Mouse (Mus musculus) E14TG2a.4 (cell line): ENCODE measurements around the gene Dnah2.
"Not testable (repeated sequence)": the region's sequence is repeated elsewhere in the genome, so short reads cannot be mapped to it uniquely, and the experiment has no call there.

ENCODE experiments used
- H3K27me3 ChIP-seq: 2 replicates; pipeline ENCODE4 v1.6.1; 2014; ENCODE audit warnings: low read length, control low read depth; ENCODE audit not compliant: insufficient read depth
- H3K36me3 ChIP-seq: 2 replicates; pipeline ENCODE4 v1.6.1; 2014; ENCODE audit warnings: low read length, control low read depth; ENCODE audit not compliant: insufficient read depth
- H3K4me1 ChIP-seq: replicated peaks from 2 replicates; pipeline ENCODE4 v1.6.1; 2014; ENCODE audit warnings: low read depth, low read length, control low read depth
- H3K4me3 ChIP-seq: replicated peaks from 2 replicates; pipeline ENCODE4 v1.5.1; 2014; ENCODE audit warnings: mild to moderate bottlenecking, low read length
- H3K9me3 ChIP-seq: 2 replicates; pipeline ENCODE4 v1.6.1; 2014; ENCODE audit warnings: low read length, control low read depth
- CTCF ChIP-seq: conservative IDR thresholded peaks from 2 replicates; pipeline ENCODE4 v1.5.1; 2014; ENCODE audit warnings: low read length
- NANOG ChIP-seq: IDR thresholded peaks from 2 replicates; pipeline ENCODE4 v1.6.1; 2014; ENCODE audit warnings: borderline replicate concordance, low read length, mixed read lengths
- POU5F1 ChIP-seq: IDR thresholded peaks from 2 replicates; pipeline ENCODE4 v1.6.1; 2014; ENCODE audit warnings: low read length, borderline replicate concordance

Gene Dnah2

DNA sequence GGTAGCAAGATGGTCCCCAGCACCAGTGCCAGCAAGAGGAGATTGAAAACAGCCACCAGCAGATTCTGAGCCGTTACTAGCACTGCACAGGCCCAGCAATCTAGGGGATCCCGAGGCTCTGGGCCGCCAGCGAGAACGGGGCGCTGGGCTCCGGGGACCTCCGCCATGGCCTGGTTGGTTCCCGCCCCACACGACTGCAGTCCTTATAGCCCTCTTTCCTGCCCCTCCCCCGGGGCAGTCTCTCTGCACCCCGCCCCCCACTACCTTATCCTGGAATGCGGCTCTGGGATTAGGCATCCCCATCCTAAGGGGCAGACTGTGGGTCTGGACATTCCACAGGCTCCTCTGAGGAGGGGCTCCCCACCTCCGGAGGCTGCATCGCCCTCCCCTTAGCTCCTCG lies 150.9 kb downstream of the Dnah2 start, which contains the start of gene Tmem88:
Gene Tmem88, minus strand, starts transcription at position 176 of the 400 bp plus-strand sequence.
- Histone ChIP-seq H3K27me3 (0 out of 2 replicates have a peak, but pooled peaks cover 9% of the 10 kb centered on the region), H3K36me3 (peaks cover 33% of the 10 kb centered on the region), H3K9me3 (no peaks in the 10 kb centered on the region), H3K4me3 (peak within 1 kb of the TSS; percentile 88), H3K4me1 (peaks cover 62% of the 10 kb centered on the region)
- TF ChIP-seq POU5F1 = no peak
- TF ChIP-seq CTCF = no peak
- TF ChIP-seq NANOG = no peak

DNA sequence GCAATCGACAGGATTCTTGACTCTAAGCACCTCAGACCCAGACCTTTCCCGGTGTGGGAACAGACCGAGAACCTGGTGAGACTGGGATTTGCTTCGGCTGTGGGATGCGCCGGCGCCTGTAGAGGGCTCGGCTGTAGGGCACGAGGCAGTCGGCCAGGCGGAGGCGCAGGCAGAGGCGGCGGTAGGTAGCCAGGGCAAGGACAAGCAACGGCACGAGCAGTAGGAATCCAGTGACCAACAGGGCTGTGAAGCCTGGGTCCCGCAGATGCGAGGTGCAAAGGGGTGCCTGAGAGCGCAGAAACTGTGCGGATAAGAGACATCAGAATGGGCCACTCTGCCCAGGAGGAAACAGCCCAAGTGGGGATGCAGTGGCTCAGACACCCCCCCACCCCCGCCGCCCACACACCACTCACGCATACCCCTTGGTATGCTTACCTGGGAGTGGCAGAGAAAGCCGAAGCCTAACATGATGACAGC lies 151.3 kb downstream of the Dnah2 start:
- TF ChIP-seq NANOG (no peak), CTCF (no peak), POU5F1 (no peak)
- H3K4me3 ChIP-seq = peak overlapping the region; percentile 88
- H3K27me3 ChIP-seq = 0 out of 2 replicates have a peak, but pooled peaks cover 9% of the 10 kb centered on the region

DNA sequence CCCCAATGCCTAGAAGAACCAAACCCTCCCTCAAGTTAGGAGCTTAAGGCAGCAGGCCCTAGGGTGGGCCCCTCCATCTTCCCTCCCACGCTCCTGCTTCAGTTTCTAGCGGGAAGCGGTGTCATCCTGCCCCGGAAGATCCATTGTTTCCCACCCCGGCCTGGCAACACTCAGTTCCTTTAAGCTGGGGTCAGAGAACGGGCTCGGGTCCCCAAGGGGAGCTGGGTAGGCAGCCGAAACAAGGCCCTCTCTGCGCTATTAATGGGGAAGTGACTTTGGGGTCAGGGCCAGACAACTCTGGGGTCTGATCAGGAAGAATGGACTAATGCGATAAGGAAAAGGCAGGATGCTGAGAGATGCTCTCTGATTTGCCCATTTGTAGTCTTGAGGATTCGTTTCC lies 152.1 kb downstream of the Dnah2 start:
- no peak for TF ChIP-seq POU5F1
- TF ChIP-seq CTCF = no peak
- no peak for TF ChIP-seq NANOG
- 0 out of 2 replicates have a peak, but pooled peaks cover 9% of the 10 kb centered on the region for H3K27me3 ChIP-seq

More for the DNA sequence above, 151.3 kb downstream of the Dnah2 start:
- Histone ChIP-seq H3K36me3 (peaks cover 32% of the 10 kb centered on the region), H3K4me1 (peaks cover 62% of the 10 kb centered on the region), H3K9me3 (no peaks in the 10 kb centered on the region)

DNA sequence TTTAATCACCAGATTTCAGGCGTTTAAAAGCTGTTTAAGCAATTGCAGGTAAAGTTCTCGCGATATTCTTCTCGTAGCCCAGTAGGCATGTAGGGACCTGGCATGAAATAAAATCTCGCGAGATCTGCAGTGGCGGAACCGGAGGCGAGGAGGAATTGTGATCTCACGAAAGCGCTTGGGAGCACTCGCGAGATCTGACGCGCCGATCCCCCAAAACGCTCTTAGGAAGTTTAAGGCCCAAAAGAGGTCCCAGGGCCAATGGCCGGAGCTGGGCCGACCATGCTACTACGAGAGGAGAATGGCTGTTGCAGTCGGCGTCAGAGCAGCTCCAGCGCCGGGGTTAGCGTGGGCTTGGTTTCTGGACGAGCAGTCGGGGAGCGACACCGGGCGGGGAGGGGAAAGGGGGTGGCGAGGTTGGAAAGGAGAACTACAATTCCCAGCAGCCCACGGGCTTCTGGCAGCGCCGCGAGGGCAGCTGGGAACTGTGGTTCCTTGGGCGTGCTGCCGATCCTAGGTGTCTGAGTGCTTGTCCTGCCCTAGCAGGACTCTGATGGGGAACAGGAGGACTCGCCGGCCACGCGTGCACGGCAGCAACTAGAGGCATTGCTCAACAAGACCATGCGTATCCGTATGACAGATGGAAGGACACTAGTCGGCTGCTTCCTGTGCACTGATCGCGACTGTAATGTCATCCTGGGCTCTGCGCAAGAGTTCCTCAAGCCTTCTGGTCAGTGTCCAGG lies 153.1 kb downstream of the Dnah2 start:
- H3K27me3 ChIP-seq = 0 out of 2 replicates have a peak, but pooled peaks cover 9% of the 10 kb centered on the region
- H3K9me3 ChIP-seq = no peaks in the 10 kb centered on the region
- peaks cover 58% of the 10 kb centered on the region for H3K4me1 ChIP-seq
- TF ChIP-seq POU5F1 (no peak), NANOG (no peak), CTCF (no peak)
- H3K4me3 ChIP-seq = peak overlapping the region; percentile 88
- peaks cover 28% of the 10 kb centered on the region for H3K36me3 ChIP-seq

More for the DNA sequence above, 152.1 kb downstream of the Dnah2 start:
- Histone ChIP-seq H3K9me3 (no peaks in the 10 kb centered on the region), H3K4me3 (peak overlapping the region; percentile 88), H3K36me3 (peaks cover 31% of the 10 kb centered on the region), H3K4me1 (peaks cover 60% of the 10 kb centered on the region)

DNA sequence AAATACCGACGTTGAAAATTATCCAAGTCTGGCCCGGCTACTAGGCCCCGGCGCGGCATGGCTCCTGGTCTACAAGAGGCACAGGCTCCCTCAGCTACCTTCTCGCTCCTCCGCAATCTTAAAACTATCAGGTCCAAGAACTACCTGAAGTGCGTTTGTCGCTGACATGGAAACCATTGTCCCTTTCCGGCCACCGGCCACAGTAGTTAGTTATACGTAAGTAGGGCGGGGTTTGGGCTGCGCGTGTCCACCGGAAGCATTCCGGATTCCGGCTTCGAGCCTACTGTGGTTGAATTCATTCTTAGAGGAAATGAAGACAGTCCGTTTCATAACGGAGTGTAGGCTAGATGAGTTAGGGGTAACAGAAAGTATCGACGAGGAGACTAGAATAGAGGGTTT lies 153.7 kb downstream of the Dnah2 start, which contains the start of the genes Naa38 and Cyb5d1:
Gene Naa38, plus strand, starts transcription at position 253 of the 399 bp plus-strand sequence.
Gene Cyb5d1, minus strand, starts transcription at position 397 of the 399 bp plus-strand sequence.
- not testable (repeated sequence) for H3K9me3 ChIP-seq, H3K27me3 ChIP-seq
- peaks cover 56% of the 10 kb centered on the region for H3K4me1 ChIP-seq
- peaks cover 22% of the 10 kb centered on the region for H3K36me3 ChIP-seq
- H3K4me3 ChIP-seq = peak within 1 kb of the TSS; percentile 88

DNA sequence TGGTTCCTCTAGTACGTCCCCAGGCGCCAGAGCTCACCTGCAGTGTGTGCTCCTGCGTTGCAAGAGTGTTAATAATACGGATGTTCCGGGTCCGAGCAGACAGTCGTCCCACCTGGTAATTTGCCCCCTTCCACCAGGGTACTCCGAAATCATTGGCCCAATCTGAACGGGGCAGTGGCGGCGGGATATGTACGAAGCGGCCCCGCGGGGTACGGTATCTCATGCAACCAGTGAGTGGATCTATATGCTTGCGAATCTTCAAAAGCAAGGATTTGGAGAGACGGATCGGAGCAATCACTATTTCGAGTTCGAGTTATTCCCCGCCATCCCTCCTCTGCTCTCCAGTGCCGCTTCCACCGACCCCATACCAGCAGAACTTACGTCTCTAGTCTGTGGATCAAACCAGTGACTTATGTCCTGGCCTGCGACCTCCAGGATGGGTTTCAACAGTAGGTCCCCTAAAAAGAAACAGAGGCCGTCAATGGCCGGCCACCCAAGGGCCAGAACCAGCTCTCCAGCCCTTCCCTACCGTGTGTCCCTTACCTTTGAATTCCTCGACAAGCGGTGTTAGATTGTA lies 154.2 kb downstream of the Dnah2 start:
- peak overlapping the region; percentile 88 for H3K4me3 ChIP-seq
- peaks cover 58% of the 10 kb centered on the region for H3K4me1 ChIP-seq
- not testable (repeated sequence) for H3K9me3 ChIP-seq, H3K27me3 ChIP-seq
- peaks cover 19% of the 10 kb centered on the region for H3K36me3 ChIP-seq

DNA sequence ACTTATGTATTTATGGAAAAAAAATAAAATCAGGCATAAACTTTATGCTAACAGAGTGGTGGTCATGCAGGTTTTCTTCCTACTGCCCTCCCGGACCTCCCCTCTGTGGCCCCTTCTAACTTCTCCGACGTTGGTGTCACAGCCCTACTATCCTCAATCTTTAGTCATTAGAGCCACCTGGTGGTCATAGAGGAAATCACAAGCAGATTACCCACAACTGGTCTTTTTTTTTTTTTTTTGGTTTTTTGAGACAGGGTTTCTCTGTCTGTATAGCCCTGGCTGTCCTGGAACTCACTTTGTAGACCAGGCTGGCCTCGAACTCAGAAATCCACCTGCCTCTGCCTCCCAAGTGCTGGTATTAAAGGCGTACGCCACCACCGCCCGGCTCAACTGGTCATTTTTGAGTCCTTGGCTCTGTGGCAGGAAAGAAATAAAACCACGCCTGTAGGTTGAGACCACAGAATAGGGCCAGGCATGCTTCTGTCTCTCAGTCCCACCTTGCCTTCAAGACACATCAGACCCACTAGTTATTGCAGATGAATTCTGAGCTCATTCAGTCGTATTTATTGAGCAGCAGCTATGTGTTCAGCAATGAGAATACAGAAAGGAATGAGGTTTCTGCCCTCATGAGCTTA lies 158.4 kb downstream of the Dnah2 start:
- Histone ChIP-seq H3K27me3 (no peaks in the 10 kb centered on the region), H3K9me3 (no peaks in the 10 kb centered on the region), H3K4me3 (no peak overlapping the region), H3K4me1 (peaks cover 34% of the 10 kb centered on the region), H3K36me3 (peaks cover 24% of the 10 kb centered on the region)
- TF ChIP-seq NANOG = no peak
- peak; percentile 48 for TF ChIP-seq CTCF

DNA sequence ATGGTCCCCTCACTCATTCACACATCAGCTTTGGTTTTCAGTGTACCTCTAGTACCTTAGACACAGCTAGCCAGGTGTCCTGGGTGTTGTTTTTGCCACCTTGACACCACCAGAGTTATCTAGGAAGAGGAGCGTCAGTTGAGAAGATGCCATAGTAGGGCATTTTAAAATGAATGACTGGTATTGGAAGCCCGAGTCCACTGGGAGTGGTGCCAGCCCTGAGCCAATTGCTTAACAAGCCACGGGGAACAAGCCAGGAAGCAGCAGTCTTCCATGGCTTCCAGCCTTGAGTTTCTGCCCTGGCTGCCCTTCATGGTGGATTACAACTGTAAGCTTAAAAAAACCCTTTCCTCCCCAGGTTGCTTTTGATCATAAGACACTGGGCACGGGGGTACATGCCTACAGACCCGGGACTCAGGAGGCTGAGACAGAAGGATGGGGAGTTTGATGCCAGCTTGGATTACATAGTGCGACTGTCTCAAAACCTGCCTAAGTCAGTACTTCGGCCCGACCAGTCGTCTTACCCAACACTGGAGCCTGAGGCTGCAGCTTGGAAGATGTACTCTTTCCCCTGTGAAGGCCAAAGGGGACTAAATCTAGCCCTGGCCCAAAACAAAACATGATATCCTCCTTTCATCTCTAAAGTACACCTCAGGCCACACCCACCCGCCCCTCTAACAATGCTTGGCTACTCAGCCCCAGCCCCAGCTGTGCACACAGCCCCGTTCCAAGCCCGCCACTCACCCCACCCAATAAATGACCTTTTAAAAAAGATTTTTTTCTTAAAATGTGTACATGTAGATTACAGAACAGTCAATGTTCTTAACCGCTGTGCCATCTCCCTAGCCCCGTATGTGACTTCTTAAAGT lies 159.1 kb downstream of the Dnah2 start:
- peaks cover 24% of the 10 kb centered on the region for H3K36me3 ChIP-seq
- no peak for TF ChIP-seq POU5F1
- H3K4me1 ChIP-seq = peaks cover 34% of the 10 kb centered on the region
- H3K27me3 ChIP-seq = no peaks in the 10 kb centered on the region
- no peak overlapping the region for H3K4me3 ChIP-seq
- H3K9me3 ChIP-seq = no peaks in the 10 kb centered on the region
